Mouse (Mus musculus) spleen, adult 2 months (tissue): ENCODE results near the gene Sgcd.

ENCODE experiments used
- CTCF ChIP-seq: fragments of 200-500 bp; IDR thresholded peaks from 2 replicates; pipeline ENCODE4 v1.5.1; 2011; ENCODE audit warnings: mild to moderate bottlenecking, inconsistent platforms; ENCODE audit not compliant: insufficient read depth, insufficient read length, insufficient replicate concordance; ENCODE audit errors: extremely low read depth
- POLR2A ChIP-seq: fragments of 200-500 bp; IDR thresholded peaks from 2 replicates; pipeline ENCODE4 v1.6.1; 2011; ENCODE audit warnings: low read depth, low read length, inconsistent platforms

DNA sequence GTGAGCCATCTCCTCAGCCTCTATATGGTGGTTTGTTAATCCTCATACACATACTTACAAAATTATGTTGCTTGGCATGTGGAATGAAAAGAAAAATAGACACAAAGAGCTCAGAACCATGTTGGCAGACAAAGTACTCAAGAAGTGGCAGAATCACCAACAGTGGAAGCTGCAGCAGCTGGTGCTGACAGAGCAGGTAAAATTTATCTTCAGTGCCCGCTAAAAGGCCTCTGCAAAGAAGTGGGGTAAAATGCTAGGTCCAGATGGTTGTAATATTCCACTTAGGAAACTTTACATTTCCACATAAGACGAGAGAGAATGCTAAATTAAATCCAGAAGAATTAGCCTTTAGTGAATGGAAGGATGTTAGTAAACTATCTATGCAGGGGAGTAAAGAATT lies 7.7 kb downstream of the Sgcd start:
- TF ChIP-seq POLR2A (no peak), CTCF (no peak)
